Mouse (Mus musculus): ENCODE data around the gene Creld2.

Creld2 gene

DNA sequence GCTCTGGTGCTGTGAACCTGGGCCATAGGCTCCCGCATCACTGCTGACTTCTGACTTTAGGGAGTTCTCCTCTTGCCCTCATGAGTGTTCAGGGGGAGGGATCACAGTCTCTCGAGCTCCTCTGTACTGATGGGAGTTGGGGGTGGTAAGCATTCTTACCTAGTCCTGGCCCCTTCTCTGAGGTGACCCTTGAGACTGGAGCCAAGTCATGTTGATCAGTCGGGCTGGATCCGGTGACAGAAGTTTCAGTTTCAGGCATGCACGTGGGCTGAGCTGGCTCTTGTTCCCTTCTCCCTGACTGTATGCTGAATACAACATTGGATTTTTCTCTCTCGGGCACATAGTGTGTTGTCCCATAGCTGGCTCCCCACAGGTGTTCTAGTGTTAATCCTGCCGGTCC, 2.0 kb downstream of the Creld2 start:
- POLR2A ChIA-PET: interaction anchor here in 3 of 4 experiments (0.6 to 1.6 kb wide), 9 partner anchors 16 to 122 kb away, joined by 3 to 4 read pairs (median 3); partner anchors contain the start of gene Pim3 (in 1 of the 3)
- CTCF ChIA-PET: interaction anchor here in 3 of 4 experiments (0.7 to 1.0 kb wide), 3 partner anchors 20 to 55 kb away, joined by 3 to 6 read pairs (median 4); no protein-coding TSS in a partner anchor

DNA sequence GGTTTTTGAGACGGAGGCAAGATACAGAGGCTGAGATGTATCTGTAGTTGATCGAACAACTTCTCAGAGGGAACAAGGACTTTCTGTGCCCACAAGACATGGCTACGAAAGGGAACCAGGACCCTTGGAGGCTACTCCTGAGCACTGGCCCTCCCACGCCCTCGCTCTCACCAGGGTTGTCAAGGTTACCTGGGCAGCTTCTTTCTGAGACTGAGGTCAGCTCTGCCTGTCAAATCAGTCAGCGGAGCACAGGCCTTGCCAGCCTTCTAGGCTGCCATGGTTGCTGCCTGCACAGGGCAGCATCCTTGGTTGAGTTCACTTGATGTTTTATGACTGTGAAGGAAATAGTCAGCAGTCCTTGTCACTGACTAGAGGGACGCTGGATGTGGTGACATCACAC, 3.1 kb downstream of the Creld2 start:
- ChIA-PET POLR2A (interaction anchor here in 2 of 4 experiments (0.9 to 1.2 kb wide), 3 partner anchors 40 to 120 kb away, joined by 3 read pairs; partner anchors contain the start of gene Pim3 (in 1 of the 2)), CTCF (interaction anchor here in 2 of 4 experiments (0.6 to 1.0 kb wide), 2 partner anchors 54 to 374 kb away, joined by 3 to 4 read pairs; partner anchors contain the start of gene Dennd6b (in 1 of the 2))

DNA sequence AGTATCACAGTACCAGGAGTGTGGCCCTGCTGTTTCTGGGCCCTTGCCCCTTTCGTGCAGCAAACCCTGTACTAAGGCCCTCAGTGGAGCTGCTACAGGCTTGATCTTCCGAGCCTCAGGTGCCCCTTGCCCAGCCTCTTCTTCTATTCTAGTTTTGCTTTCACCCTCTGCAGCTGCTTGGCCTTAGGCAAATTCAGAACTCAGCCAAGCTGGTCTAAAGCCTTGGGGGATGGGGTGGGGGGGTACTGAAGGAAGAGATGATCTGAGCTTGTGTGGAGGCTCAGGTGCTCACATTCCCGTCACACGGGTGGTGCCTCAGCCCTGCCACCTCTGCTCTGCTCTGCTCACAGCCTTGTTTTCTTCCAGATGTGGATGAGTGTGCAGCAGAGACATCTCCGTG, 3.9 kb downstream of the Creld2 start:
- ChIA-PET POLR2A (interaction anchor here in 3 of 4 experiments (0.6 to 1.2 kb wide), 4 partner anchors 50 to 162 kb away, joined by 3 to 4 read pairs (median 3); no protein-coding TSS in a partner anchor), CTCF (no interaction called here)

DNA sequence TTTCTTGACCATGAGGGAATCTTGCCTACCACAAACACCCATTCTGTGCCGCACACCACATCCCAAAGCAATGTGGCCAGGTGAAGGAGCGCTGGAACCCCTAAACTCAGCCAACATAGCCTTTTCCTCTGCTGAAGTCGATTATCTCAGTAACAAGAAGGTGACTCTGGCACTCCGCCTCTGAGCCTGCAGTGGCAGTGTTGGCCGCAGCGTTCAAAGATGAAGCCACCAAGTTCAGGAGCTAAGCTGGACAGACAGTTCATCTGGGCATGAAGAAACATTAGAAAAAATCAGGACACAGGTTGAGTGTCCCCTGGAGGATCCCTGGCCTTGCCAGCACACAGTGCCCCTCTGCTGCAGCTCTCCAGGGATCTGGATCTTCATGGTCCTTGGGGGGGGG, 8.0 kb downstream of the Creld2 start:
- CTCF ChIA-PET: interaction anchor here (0.5 to 3.0 kb wide), 93 partner anchors 8 to 488 kb away, joined by 3 to 43 read pairs (median 4); partner anchors contain the start of genes Hdac10 (in 3 of the 4), Pim3 (in 3 of the 4), Alg12 (in 2 of the 4) and Mov10l1 (in 2 of the 4)

DNA sequence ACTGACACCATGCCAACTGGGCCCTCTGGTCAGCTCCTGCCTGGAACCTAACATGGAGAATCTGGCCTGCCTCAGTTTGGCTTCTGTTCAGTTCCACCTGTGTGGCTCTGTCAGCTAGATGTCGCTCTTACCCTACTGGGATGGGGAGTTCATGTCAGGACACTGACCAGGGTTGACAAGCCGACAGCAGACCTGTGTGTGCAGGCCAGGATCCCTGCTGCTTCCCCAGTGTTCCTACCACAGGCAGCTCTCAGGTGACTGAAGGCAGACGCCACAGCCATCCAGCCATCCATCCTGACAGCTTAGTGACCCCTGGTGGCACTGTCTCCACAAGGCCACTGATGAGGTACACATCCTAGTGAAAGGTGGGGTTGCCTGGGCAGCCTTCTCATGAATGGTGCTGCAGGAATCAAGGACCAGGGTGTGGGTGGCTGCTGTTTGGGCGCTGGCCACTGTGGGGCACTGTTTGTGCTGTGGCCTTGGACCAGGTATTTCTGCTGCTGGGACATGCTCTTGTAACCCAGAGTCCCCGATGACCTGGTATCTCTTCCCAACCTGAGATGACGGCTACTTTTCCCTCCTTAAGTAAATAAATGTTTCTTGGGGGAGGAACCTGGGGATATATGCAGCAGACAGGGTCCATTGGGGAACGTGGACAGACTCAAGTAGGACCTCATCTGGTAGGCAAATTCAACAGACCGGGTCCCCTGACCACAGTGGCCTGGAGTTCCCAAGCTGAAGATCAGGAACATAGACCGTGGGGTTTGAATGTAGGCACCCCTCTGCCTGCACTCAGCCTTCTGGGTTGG, 8.7 kb downstream of the Creld2 start:
- ChIA-PET CTCF (interaction anchor here (0.5 to 3.0 kb wide), 93 partner anchors 9 to 487 kb away, joined by 3 to 43 read pairs (median 4); partner anchors contain the start of genes Hdac10 (in 3 of the 4), Pim3 (in 3 of the 4), Alg12 (in 2 of the 4) and Mov10l1 (in 2 of the 4)), POLR2A (interaction anchor here (0.6 to 6.0 kb wide), 42 partner anchors 8 to 530 kb away, joined by 3 to 33 read pairs (median 5); partner anchors contain the start of genes Pim3 (in 3 of the 4), Alg12 (in 2 of the 4), Creld2 (in 1 of the 4) and Hdac10 (in 1 of the 4))

More for the DNA sequence above, 8.0 kb downstream of the Creld2 start:
- POLR2A ChIA-PET: interaction anchor here (0.6 to 6.0 kb wide), 42 partner anchors 9 to 530 kb away, joined by 3 to 33 read pairs (median 4); partner anchors contain the start of genes Pim3 (in 3 of the 4), Alg12 (in 2 of the 4), Creld2 (in 1 of the 4) and Hdac10 (in 1 of the 4)

DNA sequence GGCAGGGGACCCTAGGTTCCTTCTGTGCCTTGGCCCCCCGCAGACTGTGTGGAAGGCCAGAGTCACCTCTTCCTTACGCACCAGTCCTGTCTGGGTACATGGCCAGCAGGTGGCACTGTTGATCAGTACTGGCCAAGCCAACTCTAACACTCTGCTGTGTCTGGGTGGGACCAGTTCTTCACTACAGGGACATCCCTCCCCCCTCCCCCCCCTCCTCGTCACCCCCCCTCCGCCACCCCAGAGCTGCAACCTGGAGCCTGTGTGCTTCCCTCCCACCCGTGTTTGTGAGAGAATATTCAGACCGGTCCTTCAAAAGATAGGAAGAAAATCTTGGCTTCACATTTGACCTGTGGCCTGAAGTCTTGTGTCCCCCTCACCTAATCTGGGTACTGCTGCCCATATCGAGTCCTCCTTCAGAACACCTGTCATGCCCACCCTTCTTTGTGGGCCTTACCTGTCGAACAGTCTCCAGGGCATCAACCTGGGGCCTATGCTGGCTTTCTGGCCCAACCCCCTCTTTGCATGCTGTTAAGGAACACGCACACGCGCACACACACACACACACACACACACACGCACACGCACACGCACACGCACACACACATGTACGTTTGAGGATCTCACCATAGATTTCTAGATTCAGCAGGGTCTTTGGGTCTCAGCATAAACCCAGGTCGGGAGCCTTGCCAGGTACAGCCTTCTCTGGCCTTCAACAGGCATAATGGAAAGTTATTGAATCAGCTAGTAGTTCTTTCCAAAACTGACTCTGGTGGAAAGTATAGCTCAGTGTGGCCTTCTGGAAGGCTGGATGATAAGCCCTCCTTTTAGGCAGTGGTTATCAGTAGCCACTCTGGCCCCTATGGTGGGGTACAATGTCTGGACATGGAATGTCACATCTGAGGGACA, 9.6 kb downstream of the Creld2 start:
- ChIA-PET CTCF (interaction anchor here (0.7 to 3.0 kb wide), 30 partner anchors 10 to 486 kb away, joined by 3 to 35 read pairs (median 5); partner anchors contain the start of genes Alg12 (in 3 of the 4), Creld2 (in 1 of the 4), Hdac10 (in 1 of the 4) and Mapk12 (in 1 of the 4)), POLR2A (interaction anchor here in 3 of 4 experiments (1.4 to 6.0 kb wide), 15 partner anchors 8 to 92 kb away, joined by 4 to 33 read pairs (median 8); partner anchors contain the start of gene Pim3 (in 3 of the 3))

DNA sequence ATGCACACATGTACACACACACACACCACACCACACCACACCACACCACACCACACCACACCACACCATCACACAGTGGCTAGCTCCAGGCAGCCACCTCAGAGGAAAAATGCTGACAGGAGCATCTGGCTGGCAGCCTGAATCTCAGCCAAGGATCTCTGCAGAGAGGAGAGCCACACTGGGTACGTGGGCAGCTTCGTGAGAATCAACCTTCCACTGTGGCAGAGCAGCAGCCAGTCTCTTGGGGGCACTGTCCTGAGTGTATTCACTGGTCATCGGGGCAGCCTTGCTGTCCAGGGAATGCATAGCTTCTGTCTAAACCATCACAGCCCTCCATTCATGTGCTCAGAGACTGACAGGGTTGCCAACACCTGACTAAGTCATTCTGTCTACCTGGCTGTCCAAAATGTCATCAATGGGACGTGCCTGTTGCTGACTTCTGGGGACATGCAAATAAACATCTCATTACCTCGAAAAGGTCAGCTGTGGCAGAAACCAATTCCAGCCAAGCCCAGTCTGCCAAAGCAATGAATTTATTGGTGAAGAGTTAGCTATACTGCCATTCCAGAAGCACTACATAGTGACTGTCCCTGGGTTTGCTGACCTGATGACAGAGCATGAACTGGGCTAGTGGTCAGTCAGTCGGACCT, 10.5 kb downstream of the Creld2 start:
- ChIA-PET CTCF (interaction anchor here (0.7 to 3.0 kb wide), 17 partner anchors 11 to 298 kb away, joined by 3 to 35 read pairs (median 5); partner anchors contain the start of genes Alg12 (in 1 of the 4), Hdac10 (in 1 of the 4) and Panx2 (in 1 of the 4)), POLR2A (interaction anchor here (1.2 to 6.0 kb wide), 13 partner anchors 11 to 92 kb away, joined by 3 to 33 read pairs (median 6); partner anchors contain the start of genes Pim3 (in 3 of the 4) and Alg12 (in 1 of the 4))

DNA sequence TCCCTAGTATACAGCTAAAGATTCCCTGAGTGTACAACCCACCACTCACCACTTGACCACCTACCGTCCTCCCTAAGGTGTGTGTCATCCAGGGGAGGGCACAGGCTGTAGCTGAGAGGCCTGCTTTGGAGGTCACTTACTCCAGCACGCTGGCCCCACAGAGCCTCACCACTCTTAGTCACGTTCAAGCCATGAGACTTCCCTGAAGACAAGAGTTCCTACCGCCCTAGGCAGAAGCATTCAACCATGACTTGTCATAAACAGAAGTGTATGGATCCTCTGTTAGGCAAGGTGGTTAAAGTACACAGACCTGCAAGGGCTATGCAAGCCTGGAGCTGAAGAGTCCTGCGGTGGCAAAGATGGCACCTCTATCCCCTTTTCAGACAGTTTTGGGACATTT, 11.2 kb downstream of the Creld2 start:
- POLR2A ChIA-PET: interaction anchor here (1.2 to 6.0 kb wide), 15 partner anchors 12 to 91 kb away, joined by 3 to 33 read pairs (median 5); partner anchors contain the start of genes Pim3 (in 2 of the 4) and Alg12 (in 1 of the 4)
- CTCF ChIA-PET: interaction anchor here in 3 of 4 experiments (0.7 to 1.7 kb wide), 7 partner anchors 42 to 228 kb away, joined by 3 to 9 read pairs (median 3); partner anchors contain the start of gene Panx2 (in 1 of the 3)

DNA sequence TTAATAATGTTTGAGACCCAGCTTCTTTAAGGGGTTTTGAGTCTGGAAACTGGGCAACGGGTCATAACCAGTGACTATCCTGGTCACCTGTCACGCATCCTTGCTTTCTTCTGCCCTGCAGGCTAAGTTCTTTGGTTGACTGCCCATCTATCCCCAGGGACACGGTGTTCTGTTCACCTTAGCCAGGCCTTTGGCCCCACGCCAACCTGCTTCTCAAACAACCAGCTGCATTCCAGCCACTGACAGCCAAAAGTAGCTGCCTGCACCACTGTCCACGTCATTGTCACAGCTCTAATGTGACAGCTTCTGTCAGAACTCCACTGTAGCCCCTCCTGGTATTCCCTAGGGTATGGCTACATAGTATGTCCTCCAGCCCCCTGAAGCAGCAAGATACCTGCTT, 12.0 kb downstream of the Creld2 start:
- ChIA-PET CTCF (interaction anchor here (0.5 to 1.6 kb wide), 10 partner anchors 20 to 148 kb away, joined by 3 to 6 read pairs (median 4); no protein-coding TSS in a partner anchor), POLR2A (interaction anchor here (0.5 to 6.0 kb wide), 18 partner anchors 12 to 90 kb away, joined by 3 to 33 read pairs (median 4); partner anchors contain the start of genes Pim3 (in 2 of the 4) and Alg12 (in 1 of the 4))

DNA sequence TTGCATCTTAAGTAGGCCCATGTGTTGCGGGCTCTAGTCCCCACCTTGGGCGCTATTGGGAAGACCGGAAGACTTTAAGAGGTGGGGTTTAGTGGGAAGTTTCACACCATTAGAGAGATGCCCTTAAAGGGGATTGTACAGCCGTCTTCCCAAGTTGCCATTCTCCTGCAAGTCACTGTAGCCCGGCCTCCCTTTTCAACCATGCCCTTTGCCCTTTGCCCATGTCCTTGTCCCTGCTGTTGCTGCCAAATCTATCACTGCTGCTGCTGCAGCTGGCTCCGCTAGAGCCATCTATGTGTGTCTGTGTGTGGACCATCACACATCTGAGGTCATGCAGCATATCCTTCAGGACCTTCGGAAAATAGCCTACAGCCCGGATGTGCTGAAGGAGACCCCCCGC, 13.1 kb downstream of the Creld2 start:
- ChIA-PET CTCF (interaction anchor here in 3 of 4 experiments (0.9 to 1.9 kb wide), 6 partner anchors 19 to 89 kb away, joined by 3 to 8 read pairs (median 4); no protein-coding TSS in a partner anchor), POLR2A (interaction anchor here in 3 of 4 experiments (0.6 to 6.0 kb wide), 9 partner anchors 20 to 313 kb away, joined by 3 to 33 read pairs (median 5); partner anchors contain the start of gene Pim3 (in 1 of the 3))

DNA sequence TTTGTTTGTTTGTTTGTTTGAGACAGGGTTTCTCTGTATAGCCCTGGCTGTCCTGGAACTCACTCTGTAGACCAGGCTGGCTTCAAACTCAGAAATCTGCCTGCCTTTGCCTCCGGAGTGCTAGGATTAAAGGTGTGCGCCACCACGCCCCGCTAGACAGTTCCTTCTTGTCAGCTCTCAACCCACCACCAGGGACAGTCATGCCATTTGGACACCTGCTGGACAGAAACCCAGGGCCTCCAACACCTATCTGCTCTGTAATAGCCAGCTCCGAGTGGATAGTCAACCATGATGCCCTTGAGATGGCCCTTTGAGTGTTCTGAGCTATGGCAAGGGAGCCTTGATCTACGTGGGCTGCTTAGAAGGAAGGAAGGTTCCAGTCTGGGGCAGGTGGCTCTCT, 16.6 kb downstream of the Creld2 start:
- POLR2A ChIA-PET: interaction anchor here in 3 of 4 experiments (0.6 to 3.2 kb wide), 41 partner anchors 8 to 593 kb away, joined by 3 to 141 read pairs (median 11); partner anchors contain the start of genes Pim3 (in 3 of the 3), Alg12 (in 1 of the 3), C730034F03Rik (in 1 of the 3) and Creld2 (in 1 of the 3)
- CTCF ChIA-PET: interaction anchor here (0.6 to 2.5 kb wide), 34 partner anchors 8 to 293 kb away, joined by 3 to 51 read pairs (median 6); partner anchors contain the start of genes Alg12 (in 1 of the 4), Hdac10 (in 1 of the 4), Pim3 (in 1 of the 4) and Selenoo (in 1 of the 4)

DNA sequence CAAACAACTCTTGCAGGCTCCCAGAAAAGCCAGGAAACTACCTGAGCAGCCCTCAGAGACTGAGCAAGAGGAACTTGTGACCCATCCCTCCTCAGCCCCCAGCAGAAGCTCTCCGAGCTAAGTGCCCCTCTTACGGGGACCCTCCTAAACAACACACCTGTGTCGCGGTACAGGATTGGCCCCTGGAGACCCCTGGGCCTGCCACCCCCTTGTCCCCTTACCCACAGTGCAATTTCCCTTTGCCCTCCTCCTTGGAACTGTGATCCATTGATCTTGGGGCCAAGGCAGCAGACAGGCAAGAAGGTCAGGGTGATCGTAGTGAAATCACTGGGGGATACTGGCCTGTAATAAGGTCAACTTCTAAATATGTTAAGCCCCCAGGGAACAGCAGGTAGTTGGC, 17.1 kb downstream of the Creld2 start:
- CTCF ChIA-PET: interaction anchor here (0.5 to 2.5 kb wide), 51 partner anchors 8 to 594 kb away, joined by 3 to 51 read pairs (median 5); partner anchors contain the start of genes Pim3 (in 2 of the 4), Alg12 (in 1 of the 4), Chkb (in 1 of the 4) and Creld2 (in 1 of the 4)
- POLR2A ChIA-PET: interaction anchor here in 3 of 4 experiments (0.5 to 3.2 kb wide), 71 partner anchors 9 to 593 kb away, joined by 3 to 141 read pairs (median 5); partner anchors contain the start of genes Alg12 (in 3 of the 3), Pim3 (in 3 of the 3), Creld2 (in 2 of the 3) and C730034F03Rik (in 1 of the 3)

DNA sequence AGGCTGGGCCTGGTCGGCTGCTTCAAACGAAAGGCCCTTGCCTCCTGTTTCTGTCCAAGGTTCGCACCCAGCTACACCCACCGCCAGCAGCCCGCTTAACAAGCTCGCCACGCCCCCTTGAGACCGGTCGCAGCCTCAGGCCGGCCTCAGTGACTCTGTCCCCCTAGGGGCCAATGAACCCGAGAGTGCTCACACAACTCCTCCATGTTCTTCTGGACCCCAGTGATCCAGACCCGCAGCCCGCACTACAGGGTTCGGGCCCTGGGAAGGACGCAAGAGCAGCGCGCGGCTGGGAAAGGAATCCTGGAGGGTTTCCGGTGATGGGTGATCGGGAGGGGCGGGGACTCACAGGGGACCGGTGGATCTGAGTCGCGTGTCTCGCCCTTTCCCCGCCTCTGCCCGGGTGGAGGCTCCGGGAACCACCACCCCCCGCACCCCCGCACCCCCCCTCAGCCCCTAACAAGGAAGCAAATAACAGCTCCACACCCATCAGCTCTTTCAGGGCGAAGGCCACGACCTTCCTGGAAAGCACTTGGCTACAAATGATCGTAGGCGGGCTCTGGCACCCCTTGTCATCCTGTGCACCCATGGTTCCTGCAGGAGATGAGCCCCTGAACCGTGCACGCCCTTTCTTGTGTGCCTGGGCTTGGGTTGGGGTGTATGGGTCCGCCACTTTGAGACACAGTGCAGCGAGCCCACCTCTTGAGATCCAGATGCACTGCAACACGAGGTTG, 17.9 kb downstream of the Creld2 start:
- POLR2A ChIA-PET: interaction anchor here (0.5 to 3.2 kb wide), 83 partner anchors 9 to 589 kb away, joined by 3 to 141 read pairs (median 5); partner anchors contain the start of genes Pim3 (in 4 of the 4), Alg12 (in 3 of the 4), Creld2 (in 2 of the 4) and Dennd6b (in 1 of the 4)
- CTCF ChIA-PET: interaction anchor here (0.5 to 2.5 kb wide), 44 partner anchors 9 to 593 kb away, joined by 3 to 51 read pairs (median 5); partner anchors contain the start of genes Pim3 (in 2 of the 4), Alg12 (in 1 of the 4), Chkb (in 1 of the 4) and Creld2 (in 1 of the 4)

DNA sequence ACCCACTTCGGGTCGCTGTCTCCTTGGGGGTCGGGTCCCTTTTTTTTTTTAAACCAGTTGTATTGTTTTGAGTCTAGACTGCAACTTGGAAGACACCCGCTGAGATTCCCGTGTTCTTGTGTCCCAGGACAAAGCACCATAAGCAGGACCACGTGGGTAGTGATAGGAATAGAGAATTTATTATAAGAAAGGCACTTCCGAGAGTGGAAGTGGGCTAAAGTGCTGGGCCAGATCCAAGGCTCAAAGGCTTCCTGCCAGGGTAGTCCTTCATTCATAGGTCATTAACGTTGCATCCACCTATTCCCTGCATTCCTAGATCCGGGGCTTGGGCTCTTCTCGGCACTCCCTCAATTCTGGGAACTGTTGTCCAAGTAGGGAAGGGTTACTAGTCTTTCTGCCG, 18.5 kb downstream of the Creld2 start:
- POLR2A ChIA-PET: interaction anchor here (0.5 to 3.2 kb wide), 41 partner anchors 9 to 520 kb away, joined by 3 to 141 read pairs (median 11); partner anchors contain the start of genes Pim3 (in 4 of the 4), Alg12 (in 1 of the 4), Creld2 (in 1 of the 4) and Dennd6b (in 1 of the 4)
- CTCF ChIA-PET: interaction anchor here (0.6 to 2.5 kb wide), 14 partner anchors 10 to 136 kb away, joined by 3 to 51 read pairs (median 8); partner anchors contain the start of genes Alg12 (in 1 of the 4), Creld2 (in 1 of the 4) and Pim3 (in 1 of the 4)

Measured in embryonic stem cell, embryonic (primary cell).